Mouse (Mus musculus) heart, adult 2 months (tissue): Measurements from ENCODE around the gene Sptb.

ENCODE experiments used
- CTCF ChIP-seq: fragments of 200-600 bp; IDR thresholded peaks from 2 replicates; pipeline ENCODE4 v1.8.1; 2022; ENCODE audit warnings: antibody characterized with exemption, mild to moderate bottlenecking, moderate library complexity
- POLR2A ChIP-seq: fragments of 200-500 bp; IDR thresholded peaks from 2 replicates; pipeline ENCODE4 v1.6.1; 2011; ENCODE audit warnings: mild to moderate bottlenecking, low read depth, low read length, control low read depth; ENCODE audit not compliant: insufficient read depth

DNA sequence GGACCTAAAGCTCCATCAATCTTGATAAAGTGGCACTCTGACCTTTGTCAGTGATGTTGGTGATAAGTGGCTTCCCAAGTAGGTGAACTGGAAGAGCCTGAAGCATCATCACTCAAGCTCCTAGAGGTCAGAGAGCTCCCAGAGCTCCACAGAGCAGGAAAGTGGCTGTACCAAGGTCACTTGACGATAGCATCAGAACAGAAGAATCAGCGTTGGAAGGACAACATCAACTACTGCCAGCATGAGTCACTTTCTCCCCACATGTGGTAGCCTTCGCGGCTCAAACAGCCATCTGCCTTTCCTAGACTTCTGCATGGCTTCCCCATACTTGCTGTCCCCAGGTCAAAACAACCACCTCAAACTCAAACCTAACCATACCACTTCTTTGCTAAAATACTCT lies 67.7 kb downstream of the Sptb start:
- no peak for TF ChIP-seq CTCF
- no peak for TF ChIP-seq POLR2A
